Mouse (Mus musculus) spleen, adult 2 months (tissue): ENCODE data around the gene Gm21885.

Experiments
- CTCF ChIP-seq: fragments of 200-500 bp; IDR thresholded peaks from 2 replicates; pipeline ENCODE4 v1.5.1; 2011; ENCODE audit warnings: mild to moderate bottlenecking, inconsistent platforms; ENCODE audit not compliant: insufficient read depth, insufficient read length, insufficient replicate concordance; ENCODE audit errors: extremely low read depth
- POLR2A ChIP-seq: fragments of 200-500 bp; IDR thresholded peaks from 2 replicates; pipeline ENCODE4 v1.6.1; 2011; ENCODE audit warnings: low read depth, low read length, inconsistent platforms

GRCm38 (mm10) chr11:94269906-94270305 is 11.8 kb upstream of the Gm21885 start:
- TF ChIP-seq CTCF (no peak), POLR2A (no peak)
